Mouse (Mus musculus) G1E (cell line): ENCODE measurements around the gene Ankrd65. TPM values are rescaled to one million over a fixed set of nuclear protein-coding genes. Genes with fewer than 3 reads are reported as not detected.
A peak's percentile ranks its signal among the peaks of the same experiment; 100 is the strongest.

Source experiments
- ATAC-seq: 2 replicates; pipeline ENCODE4 v1.8.0; 2016; ENCODE audit warnings: mild to moderate bottlenecking; ENCODE audit not compliant: insufficient number of reproducible peaks, poor library complexity, low FRiP score, severe bottlenecking; ENCODE audit errors: extremely low read depth
- DNase-seq: peaks from one replicate; pipeline ENCODE4 v3.0.0; 2012; ENCODE audit warnings: low spot score
- H3K27me3 ChIP-seq: 2 replicates; pipeline ENCODE4 v1.6.1; 2012; ENCODE audit warnings: mild to moderate bottlenecking, low read length, inconsistent platforms; ENCODE audit not compliant: insufficient read depth
- H3K36me3 ChIP-seq: replicated peaks from 2 replicates; pipeline ENCODE3; 2012; ENCODE audit warnings: mild to moderate bottlenecking, inconsistent platforms
- H3K4me1 ChIP-seq: 2 replicates; pipeline ENCODE4 v1.6.1; 2012; ENCODE audit warnings: low read depth, low read length, inconsistent platforms, mixed read lengths; ENCODE audit not compliant: insufficient read depth
- H3K4me3 ChIP-seq: 2 replicates; pipeline ENCODE4 v1.5.1; 2012; ENCODE audit warnings: low read depth, mild to moderate bottlenecking, inconsistent platforms, low read length, moderate library complexity, mixed read lengths
- H3K9me3 ChIP-seq: replicated peaks from 2 replicates; pipeline ENCODE4 v1.6.1; 2012; ENCODE audit warnings: inconsistent platforms
- CTCF ChIP-seq: IDR thresholded peaks from 2 replicates; pipeline ENCODE4 v1.5.1; 2012; ENCODE audit warnings: low read depth, low read length, inconsistent platforms, mixed read lengths
- GATA1 ChIP-seq: IDR thresholded peaks from 2 replicates; pipeline ENCODE4 v1.6.1; 2012; ENCODE audit warnings: borderline replicate concordance, low read length, inconsistent platforms, mixed read lengths
- GATA2 ChIP-seq: IDR thresholded peaks from 2 replicates; pipeline ENCODE4 v1.6.1; 2012; ENCODE audit warnings: low read depth, low read length, inconsistent platforms, borderline replicate concordance
- POLR2AphosphoS5 ChIP-seq: IDR thresholded peaks from 2 replicates; pipeline ENCODE4 v1.6.1; 2012; ENCODE audit warnings: low read depth, low read length, inconsistent platforms; ENCODE audit not compliant: insufficient replicate concordance
- TAL1 ChIP-seq: conservative IDR thresholded peaks from 2 replicates; pipeline ENCODE4 v1.6.1; 2012; ENCODE audit warnings: low read depth, low read length, inconsistent platforms, mixed read lengths
- polyA plus RNA-seq: library from polyadenylated mRNA; stranded (reverse); fragments of >175 nt; gene quantifications from 2 replicates; pipeline ENCODE4 v1.2.3, GENCODE M21; 2012
- total RNA-seq, 2 experiments: library from RNA; stranded (forward) in 1 of 2; stranded (reverse) in 1 of 2; fragments of 200-1000 nt in 1 of 2; fragments of >200 nt in 1 of 2; fragmentation: Nextera tagmentation in 1 of 2; gene quantifications; 2 replicates each; pipeline ENCODE4 v1.2.3; 2014 to 2017

The Ankrd65 gene
- total and polyA plus RNA-seq, 3 experiments: not detected

- Histone ChIP-seq H3K27me3 (peaks cover 33% of the 10 kb centered on the region), H3K36me3 (no peaks in the 10 kb centered on the region), H3K9me3 (peaks cover 5% of the 10 kb centered on the region; the same call in 1 of the 2 replicates), H3K4me3 (peak overlapping the region; percentile 68), H3K4me1 (peaks cover 27% of the 10 kb centered on the region)
- DNase-seq (peak; percentile 24), ATAC-seq (peak; percentile 63; the same call in 1 of the 2 replicates)
- TF ChIP-seq GATA1: no peak
- no peak for TF ChIP-seq TAL1
- TF ChIP-seq CTCF: no peak
- no peak for TF ChIP-seq POLR2AphosphoS5
These were observed 50.8 kb downstream of the Ankrd65 start for GRCm38 (mm10) chr4:155841003-155841454.

- ATAC-seq: no peak
- H3K4me1 ChIP-seq: peaks cover 31% of the 10 kb centered on the region
These were observed 51.5 kb downstream of the Ankrd65 start for GRCm38 (mm10) chr4:155841651-155842270.

GRCm38 (mm10) chr4:155843231-155843630, 53.0 kb downstream of the Ankrd65 start:
- Histone ChIP-seq H3K4me3 (no peak overlapping the region), H3K4me1 (peaks cover 42% of the 10 kb centered on the region), H3K27me3 (peaks cover 33% of the 10 kb centered on the region), H3K9me3 (peaks cover 5% of the 10 kb centered on the region; the same call in 1 of the 2 replicates), H3K36me3 (no peaks in the 10 kb centered on the region)
- ATAC-seq (no peak), DNase-seq (no peak)
- TF ChIP-seq CTCF (no peak), POLR2AphosphoS5 (no peak), TAL1 (no peak), GATA2 (no peak), GATA1 (no peak)

More at GRCm38 (mm10) chr4:155841651-155842270, 51.5 kb downstream of the Ankrd65 start:
- no peak for DNase-seq
- no peaks in the 10 kb centered on the region for H3K36me3 ChIP-seq
- peaks cover 5% of the 10 kb centered on the region; the same call in 1 of the 2 replicates for H3K9me3 ChIP-seq
- H3K27me3 ChIP-seq: peaks cover 33% of the 10 kb centered on the region
- no peak overlapping the region; the same call in 1 of the 2 replicates for H3K4me3 ChIP-seq
- TF ChIP-seq CTCF (no peak), GATA2 (no peak)

GRCm38 (mm10) chr4:155846871-155847578, 56.8 kb downstream of the Ankrd65 start, which contains the start of gene Dvl1:
Dvl1 (plus strand) TSS chr4:155847402.
- H3K9me3 ChIP-seq: no peaks in the 10 kb centered on the region
- peaks cover 48% of the 10 kb centered on the region for H3K4me1 ChIP-seq
- no peak for TF ChIP-seq TAL1
- TF ChIP-seq GATA1: no peak
- no peak for TF ChIP-seq CTCF
- TF ChIP-seq GATA2: no peak
- TF ChIP-seq POLR2AphosphoS5: no peak
- H3K36me3 ChIP-seq: peaks cover 36% of the 10 kb centered on the region
- H3K4me3 ChIP-seq: peak within 1 kb of the TSS; percentile 91
- peak; percentile 90 for DNase-seq
- peak; percentile 74 for ATAC-seq
- H3K27me3 ChIP-seq: peaks cover 7% of the 10 kb centered on the region

- peak overlapping the region; percentile 91 for H3K4me3 ChIP-seq
- peaks cover 48% of the 10 kb centered on the region for H3K4me1 ChIP-seq
- no peak for TF ChIP-seq TAL1
- no peak for TF ChIP-seq GATA2
- no peak for TF ChIP-seq GATA1
- TF ChIP-seq POLR2AphosphoS5: no peak
- TF ChIP-seq CTCF: no peak
- peaks cover 2% of the 10 kb centered on the region; the same call in 1 of the 2 replicates for H3K27me3 ChIP-seq
- no peaks in the 10 kb centered on the region for H3K9me3 ChIP-seq
- peak; percentile 34 for DNase-seq
- peaks cover 44% of the 10 kb centered on the region for H3K36me3 ChIP-seq
- no peak for ATAC-seq
These were observed 57.5 kb downstream of the Ankrd65 start for GRCm38 (mm10) chr4:155847591-155848352.

- no peak for TF ChIP-seq GATA1
- TF ChIP-seq CTCF: no peak
- no peak for TF ChIP-seq POLR2AphosphoS5
- no peak for TF ChIP-seq TAL1
- TF ChIP-seq GATA2: no peak
- ATAC-seq: no peak
- Histone ChIP-seq H3K9me3 (no peaks in the 10 kb centered on the region), H3K36me3 (peaks cover 52% of the 10 kb centered on the region), H3K4me1 (peaks cover 48% of the 10 kb centered on the region), H3K4me3 (peak overlapping the region; percentile 91), H3K27me3 (no peaks in the 10 kb centered on the region)
- DNase-seq: no peak
These were observed 58.3 kb downstream of the Ankrd65 start for GRCm38 (mm10) chr4:155848434-155849095.
